Mouse (Mus musculus) right cerebral cortex, postnatal 10 days (tissue): ENCODE data around the gene Ttyh2.
"Not testable (repeated sequence)": the region's sequence is repeated elsewhere in the genome, so short reads cannot be mapped to it uniquely, and the experiment has no call there.

Experiments used
- DNase-seq, 2 experiments: peaks; one replicate each; pipeline ENCODE4 v3.0.0; 2021; ENCODE audit warnings: low spot score in 2 of 2

Gene Ttyh2

DNA sequence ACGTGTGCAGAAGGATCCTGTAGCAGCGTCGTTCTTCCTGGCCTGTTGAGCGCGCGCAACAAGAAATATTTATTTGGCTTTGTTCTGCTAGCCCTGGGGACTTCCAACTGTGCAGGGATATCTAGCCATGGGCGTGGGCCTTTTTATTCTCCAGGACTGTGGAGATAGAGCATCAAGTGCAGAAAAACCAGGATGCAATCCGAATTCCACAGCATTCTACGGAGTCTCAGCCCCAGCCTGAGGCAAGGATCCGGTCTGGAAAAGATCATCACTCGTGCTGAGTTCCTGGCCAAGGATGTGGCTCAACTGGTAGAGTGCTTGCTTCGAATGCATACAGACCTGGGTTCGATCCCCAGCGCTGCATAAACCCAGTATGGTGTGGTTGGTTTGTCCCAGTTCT is 13.1 kb upstream of the Ttyh2 start:
- no peak for DNase-seq

DNA sequence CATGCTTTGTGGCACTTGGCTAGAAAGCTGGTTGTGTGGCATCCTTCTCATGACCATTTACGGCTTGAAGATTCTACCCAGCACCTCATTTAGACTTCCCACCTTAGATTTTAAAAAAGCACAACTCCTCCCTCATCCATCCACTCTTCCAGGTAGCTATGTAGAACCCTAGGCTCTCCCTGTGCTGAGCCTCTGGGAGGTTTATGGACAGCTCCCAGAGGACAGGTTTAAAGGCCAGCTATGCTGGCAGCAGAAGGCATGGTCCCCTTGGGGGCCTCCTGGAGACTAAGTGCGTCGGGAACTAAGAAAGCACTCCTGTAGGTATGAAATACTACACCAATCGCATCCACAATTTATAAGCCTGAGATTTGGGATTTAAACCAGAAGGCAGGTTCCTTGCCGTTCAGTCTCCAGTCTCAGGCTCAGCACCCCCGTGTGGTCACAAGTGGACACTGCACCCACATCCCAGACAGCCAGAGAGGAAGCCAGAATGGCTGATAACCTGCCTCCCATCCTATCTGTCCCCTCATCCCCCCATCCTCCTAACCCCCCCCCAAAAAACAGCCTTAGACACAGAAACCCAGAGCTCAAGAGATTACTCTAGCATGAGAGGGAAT is 12.4 kb upstream of the Ttyh2 start:
- DNase-seq = peak; percentile 80 to 88

DNA sequence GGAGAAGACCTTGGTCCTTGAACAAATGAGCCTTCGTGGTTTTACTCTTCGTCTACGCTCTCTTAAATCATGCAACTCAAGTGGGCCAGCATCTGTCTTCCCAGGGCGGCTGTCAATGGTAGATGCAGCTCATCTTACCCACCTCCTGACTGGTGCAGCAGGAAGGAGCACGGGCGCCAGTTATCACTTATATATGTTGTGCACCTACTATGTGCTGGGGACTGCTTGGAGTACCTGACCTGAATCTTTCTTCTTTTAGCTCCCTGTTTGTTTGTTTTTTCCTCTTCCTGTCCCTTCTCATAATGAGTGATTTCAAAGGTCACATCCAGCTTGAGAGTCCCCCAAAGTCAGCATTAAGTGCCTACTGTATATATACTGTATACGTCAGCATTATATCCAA is 11.1 kb upstream of the Ttyh2 start:
- no peak for DNase-seq

- no peak for DNase-seq
Observed at GRCm38 (mm10) chr11:114665463-114665862, 9.8 kb upstream of the Ttyh2 start.

DNA sequence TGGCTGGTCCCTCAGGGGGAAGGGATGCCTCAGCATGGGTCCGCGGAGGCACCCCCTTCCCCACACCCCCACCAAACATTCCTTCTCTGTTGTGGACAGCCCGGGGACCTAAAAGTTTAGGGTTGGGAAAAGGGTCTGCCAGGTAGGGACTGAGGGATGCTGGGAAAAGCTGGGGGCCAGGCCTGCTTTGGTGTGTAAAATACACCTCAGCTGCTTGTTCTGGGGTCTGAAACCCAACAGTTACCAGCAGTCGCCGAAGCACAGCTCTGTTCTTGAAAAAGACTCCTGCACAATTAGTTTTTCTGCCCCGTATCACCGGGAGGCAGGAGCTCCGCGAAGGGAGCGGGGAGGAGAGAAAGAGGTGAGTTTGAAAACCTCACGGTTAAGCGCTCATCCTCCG is 8.4 kb upstream of the Ttyh2 start:
- no peak for DNase-seq

DNA sequence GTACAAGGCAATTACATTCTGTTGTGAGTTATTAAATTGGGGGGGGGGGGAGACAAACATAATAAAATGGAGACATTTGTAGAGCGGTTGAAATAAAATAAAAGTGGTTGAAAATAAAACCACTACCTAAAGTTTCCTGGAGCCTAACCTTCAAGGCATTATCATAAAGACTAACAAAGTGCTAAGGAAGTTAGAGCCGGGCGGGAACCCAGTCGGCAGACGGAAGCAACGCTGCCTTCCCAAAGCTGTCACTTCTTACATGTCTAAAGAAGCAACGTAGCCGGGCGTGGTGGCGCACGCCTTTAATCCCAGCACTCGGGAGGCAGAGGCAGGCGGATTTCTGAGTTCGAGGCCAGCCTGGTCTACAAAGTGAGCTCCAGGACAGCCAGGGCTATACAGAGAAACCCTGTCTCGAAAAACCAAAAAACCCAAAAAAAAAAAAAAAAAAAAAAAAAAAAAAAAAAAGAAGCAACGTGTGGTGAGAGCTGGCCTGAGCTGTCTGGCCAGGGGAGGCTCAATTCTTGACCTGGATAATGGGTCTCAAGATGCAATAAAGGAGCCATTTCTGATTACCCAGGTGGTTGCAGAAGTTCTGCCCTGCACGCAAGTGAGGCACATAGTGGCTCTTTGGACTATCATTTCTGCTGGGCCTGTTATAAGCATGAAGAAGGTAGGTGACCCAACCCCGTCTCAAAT is 7.8 kb upstream of the Ttyh2 start:
- no peak for DNase-seq

DNA sequence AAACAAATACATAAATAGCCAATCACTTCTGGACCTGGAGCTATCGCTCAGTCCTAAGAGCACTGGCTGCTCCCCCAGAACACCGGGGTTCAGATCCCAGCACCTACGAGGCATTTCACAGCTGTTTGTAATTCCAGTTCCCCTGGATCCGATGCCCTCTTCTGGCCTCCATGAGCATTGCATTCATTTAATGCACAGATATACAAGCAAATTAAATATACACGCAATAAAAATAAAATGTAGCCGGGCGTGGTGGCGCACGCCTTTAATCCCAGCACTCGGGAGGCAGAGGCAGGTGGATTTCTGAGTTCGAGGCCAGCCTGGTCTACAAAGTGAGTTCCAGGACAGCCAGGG is 7.3 kb upstream of the Ttyh2 start:
- not testable (repeated sequence) for DNase-seq

GRCm38 (mm10) chr11:114668301-114668710 is 6.9 kb upstream of the Ttyh2 start, which contains the start of gene Rpl38:
Gene Rpl38 (plus strand): TSS chr11:114668524.
- peak; percentile 97 for DNase-seq

DNA sequence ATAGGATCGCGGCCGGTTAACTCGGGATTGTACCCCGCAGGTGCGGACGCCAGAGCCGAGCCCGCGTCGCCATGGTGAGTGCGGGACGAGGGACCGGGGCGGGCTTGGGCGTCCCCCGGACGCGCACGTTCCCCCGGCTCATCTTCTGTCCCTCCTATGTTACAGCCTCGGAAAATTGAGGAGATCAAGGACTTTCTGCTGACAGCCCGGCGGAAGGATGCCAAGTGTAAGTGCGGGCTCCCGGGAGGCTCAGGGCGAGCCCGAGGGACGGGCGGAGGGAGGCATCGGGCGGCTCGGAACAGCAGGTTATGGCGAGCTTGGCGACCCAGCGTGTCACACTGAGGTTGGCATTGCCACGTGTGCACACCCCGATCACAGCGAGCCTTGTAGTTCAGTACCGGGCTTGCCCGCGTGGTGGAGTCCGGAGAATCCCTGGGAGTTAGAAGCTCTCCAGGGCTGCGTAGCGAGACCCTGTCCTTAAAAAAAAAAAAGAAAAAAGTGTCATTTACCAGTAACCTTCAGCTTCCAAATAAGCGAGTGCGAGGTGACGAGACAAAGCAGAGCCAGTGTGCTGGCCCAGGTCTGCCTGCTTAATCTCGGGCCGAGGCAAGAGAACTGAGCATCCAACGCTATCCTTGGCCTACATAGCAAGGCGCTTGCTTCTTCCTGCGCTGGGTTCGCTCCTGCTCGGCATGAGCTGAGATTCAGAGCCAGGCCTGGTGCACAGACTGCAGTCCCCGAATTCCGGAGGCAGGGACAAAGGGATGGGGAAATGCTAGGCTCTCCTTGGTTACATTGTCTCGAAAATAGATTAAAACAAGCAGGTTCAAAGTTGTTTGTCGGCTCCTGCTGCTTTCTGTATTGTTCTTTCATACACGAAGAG is 6.2 kb upstream of the Ttyh2 start:
- peak; percentile 91 for DNase-seq

DNA sequence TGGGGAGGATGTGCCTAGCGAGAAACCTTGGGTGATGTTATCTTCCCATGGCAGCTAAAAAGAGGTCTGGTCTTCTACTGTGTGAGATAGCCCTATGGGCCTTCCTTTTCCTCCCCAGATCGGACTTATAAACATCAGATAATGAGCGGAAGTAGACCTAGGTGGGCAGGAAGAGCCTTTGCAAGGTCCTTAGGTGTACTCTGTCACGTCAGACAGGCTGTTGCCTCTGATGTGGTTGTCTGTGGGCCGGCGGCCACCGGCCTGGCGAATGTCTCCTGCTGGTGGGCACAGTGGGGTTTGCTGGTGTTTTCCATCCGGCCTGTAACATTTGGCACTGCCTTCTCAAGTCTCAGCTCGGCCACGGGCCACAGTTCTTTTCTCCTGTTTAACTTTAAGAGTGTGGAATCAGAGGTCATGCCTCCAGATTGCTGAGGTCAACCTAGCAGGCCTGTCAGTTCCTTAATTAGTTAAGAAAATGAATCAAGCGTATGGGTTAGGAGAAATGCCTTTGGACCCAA is 5.5 kb upstream of the Ttyh2 start:
- DNase-seq = peak in 1 of 2 experiments; percentile 56

- no peak for DNase-seq
Observed at GRCm38 (mm10) chr11:114671147-114671546, 4.1 kb upstream of the Ttyh2 start.

GRCm38 (mm10) chr11:114672794-114673718 is 2.2 kb upstream of the Ttyh2 start:
- peak in 1 of 2 experiments; percentile 65 for DNase-seq

DNA sequence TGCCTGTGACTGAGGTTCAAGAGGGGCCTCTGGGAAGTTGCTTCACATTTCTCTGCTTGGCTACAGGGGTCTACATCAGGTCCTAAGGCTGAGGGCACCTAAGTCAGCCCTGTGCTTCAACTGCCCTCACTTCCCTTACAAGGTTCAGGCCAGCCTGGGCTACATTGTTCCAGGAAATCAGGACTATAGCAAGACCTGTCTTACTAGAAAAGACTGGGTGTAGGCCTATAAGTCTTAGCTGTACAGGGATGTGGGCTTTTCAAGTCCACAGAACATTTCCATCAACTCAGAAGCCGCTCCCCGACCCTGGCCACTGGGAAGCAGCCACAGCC is 1.5 kb upstream of the Ttyh2 start:
- DNase-seq = no peak

DNA sequence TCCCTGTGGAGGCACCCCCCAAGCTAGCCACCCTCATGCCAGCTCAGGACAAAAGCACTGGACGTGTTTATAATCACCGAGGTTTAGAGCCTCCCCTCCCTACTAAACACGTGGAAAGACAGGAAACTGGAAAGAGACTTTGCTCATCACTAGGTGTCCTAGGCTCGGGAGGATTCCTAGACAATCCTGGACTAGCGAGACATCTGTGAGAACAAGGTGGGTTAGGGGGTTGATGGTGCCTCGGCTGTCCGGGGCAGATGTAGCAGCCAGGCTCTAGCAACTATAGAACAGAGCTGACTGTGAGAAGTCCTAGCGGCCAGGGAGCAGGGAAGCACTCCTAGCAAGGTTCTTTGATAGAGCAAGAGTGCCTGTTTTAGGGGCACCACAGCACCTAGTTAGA is 1.1 kb upstream of the Ttyh2 start:
- DNase-seq = no peak

- not testable (repeated sequence) for DNase-seq
Observed at GRCm38 (mm10) chr11:114674796-114675195, 435 bp upstream of the Ttyh2 start.

DNA sequence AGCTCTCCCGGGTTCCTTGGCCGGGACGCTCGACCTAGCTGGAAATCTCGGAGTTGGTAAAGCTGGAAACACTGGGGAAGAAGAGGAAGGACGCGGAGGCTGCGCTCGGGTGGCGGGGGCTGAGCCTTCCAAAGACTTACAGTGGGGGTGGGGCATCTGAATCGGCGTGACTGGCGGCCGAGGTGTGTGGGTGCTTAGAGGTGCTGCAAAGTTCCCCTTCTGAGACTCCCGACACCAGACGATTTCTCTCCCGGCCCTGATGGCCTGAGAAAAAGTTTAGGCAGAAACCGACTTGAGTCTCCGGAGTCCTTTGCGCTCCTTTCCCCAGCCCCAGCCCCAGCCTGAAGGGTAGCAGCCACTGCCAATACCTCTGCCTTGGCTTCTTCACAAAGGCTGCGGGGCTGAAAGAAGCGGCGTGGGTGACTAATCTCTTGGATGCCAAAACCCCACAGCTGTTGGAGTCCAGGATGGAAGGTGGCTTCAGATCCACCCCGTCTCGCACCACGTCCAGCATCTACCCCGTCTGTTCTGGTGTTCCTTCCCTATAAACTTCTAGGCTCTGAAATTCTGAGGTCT is 683 bp downstream of the Ttyh2 start:
- DNase-seq = no peak

- no peak for DNase-seq
Observed at GRCm38 (mm10) chr11:114676431-114676830, 1.2 kb downstream of the Ttyh2 start.

DNA sequence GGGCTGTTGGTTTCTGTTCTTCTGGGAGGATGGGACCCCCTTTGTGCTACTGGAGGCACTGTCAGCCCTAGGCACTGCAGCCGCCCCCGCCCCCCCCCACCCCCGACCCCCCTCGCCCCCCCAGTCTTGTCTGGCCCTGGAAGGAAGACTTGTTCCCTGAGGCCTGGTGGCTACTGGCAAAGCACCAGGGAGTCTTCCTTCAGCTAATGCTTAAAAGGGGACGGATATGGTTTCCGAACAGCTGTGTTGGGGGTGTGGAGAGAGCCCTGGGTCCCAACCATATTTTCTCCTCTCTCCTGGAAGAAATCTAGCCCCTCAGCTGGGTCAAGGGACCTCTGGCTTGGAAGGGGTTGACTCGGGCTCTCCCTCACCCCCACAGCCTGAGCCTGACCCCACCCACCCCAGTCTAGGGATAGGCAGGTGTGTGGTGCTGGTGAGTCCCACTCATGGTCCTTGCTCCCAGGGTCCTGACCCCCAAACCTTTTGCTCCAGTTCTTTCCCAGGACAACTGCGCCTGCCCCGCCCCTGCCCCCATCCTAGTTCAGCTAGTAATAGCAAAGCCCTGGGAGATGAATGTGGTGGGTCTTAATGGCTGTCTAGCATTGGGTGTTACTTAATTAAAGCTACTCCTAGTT is 1.8 kb downstream of the Ttyh2 start:
- DNase-seq = no peak

- DNase-seq = no peak
Observed at GRCm38 (mm10) chr11:114679582-114679981, 4.4 kb downstream of the Ttyh2 start.

- no peak for DNase-seq
Observed at GRCm38 (mm10) chr11:114680291-114680690, 5.1 kb downstream of the Ttyh2 start.

GRCm38 (mm10) chr11:114681054-114681453 is 5.8 kb downstream of the Ttyh2 start:
- DNase-seq = no peak
